Mouse (Mus musculus): Measurements from ENCODE around the gene Dcaf6.

- no peak for TF ChIP-seq CTCF (IDR thresholded peaks at IDR 0.05; ENCODE audit: extremely low read depth, insufficient read depth, low read length)
- no peak for TF ChIP-seq POLR2A (IDR thresholded peaks at IDR 0.05; ENCODE audit: extremely low read depth, insufficient read depth, low read length)
These were observed 118.1 kb downstream of the Dcaf6 start for GRCm38 (mm10) chr1:165342126-165342525.
